Mouse (Mus musculus) liver, embryonic 15.5 days (tissue): ENCODE results near the gene Mrpl48. TPM values are rescaled to one million over a fixed set of nuclear protein-coding genes. Genes with fewer than 3 reads are reported as not detected.
A peak's percentile ranks its signal among the peaks of the same experiment; 100 is the strongest.

Source experiments
- ATAC-seq: fragments of 200-750 bp; cut with Nextera tagmentation; 2 replicates; pipeline ENCODE4 v1.8.0; 2017; ENCODE audit warnings: moderate number of reproducible peaks, mild to moderate bottlenecking, moderate library complexity; ENCODE audit not compliant: insufficient read depth
- H3K27ac ChIP-seq: fragments of 300-500 bp; sonication (generic); replicated peaks from 2 replicates; pipeline ENCODE4 v1.5.1; 2015; ENCODE audit warnings: mild to moderate bottlenecking, inconsistent platforms
- H3K27me3 ChIP-seq: fragments of 300-500 bp; sonication (generic); 2 replicates; pipeline ENCODE4 v1.6.1; 2015; ENCODE audit warnings: mild to moderate bottlenecking, inconsistent platforms
- H3K36me3 ChIP-seq: fragments of 300-500 bp; sonication (generic); replicated peaks from 2 replicates; pipeline ENCODE4 v1.6.1; 2015; ENCODE audit warnings: moderate library complexity, mild to moderate bottlenecking, inconsistent platforms
- H3K4me1 ChIP-seq: fragments of 300-500 bp; sonication (generic); replicated peaks from 2 replicates; pipeline ENCODE4 v1.6.1; 2015; ENCODE audit warnings: inconsistent platforms
- H3K4me2 ChIP-seq: fragments of 300-500 bp; sonication (generic); 2 replicates; pipeline ENCODE4 v1.6.1; 2015; ENCODE audit warnings: moderate library complexity, mild to moderate bottlenecking, inconsistent platforms
- H3K4me3 ChIP-seq: fragments of 300-500 bp; sonication (generic); replicated peaks from 2 replicates; pipeline ENCODE4 v1.5.1; 2015; ENCODE audit warnings: mild to moderate bottlenecking, inconsistent platforms
- H3K9ac ChIP-seq: fragments of 300-500 bp; sonication (generic); 2 replicates; pipeline ENCODE4 v1.6.1; 2015; ENCODE audit warnings: moderate library complexity, mild to moderate bottlenecking, inconsistent platforms
- H3K9me3 ChIP-seq: fragments of 300-500 bp; sonication (generic); replicated peaks from 2 replicates; pipeline ENCODE4 v1.6.1; 2016; ENCODE audit warnings: inconsistent platforms
- WGBS: fragments of 180-500 bp; shearing (Covaris S2); methylation state at CpG from one replicate; pipeline ENCODE4 v1.1.7; 2015; ENCODE audit warnings: mixed read lengths; ENCODE audit not compliant: insufficient replicate concordance; 5-methylcytosine and 5-hydroxymethylcytosine counted together
- polyA plus RNA-seq: library from polyadenylated mRNA; unstranded; fragments of >200 nt; fragmentation: Nextera tagmentation; extraction: Ambion mirVana; gene quantifications from 2 replicates; pipeline ENCODE4 v1.2.1, GENCODE M21; 2015

Mrpl48 gene
- polyA plus RNA-seq, 1 experiment from 2014 or later = 41.3 TPM

DNA sequence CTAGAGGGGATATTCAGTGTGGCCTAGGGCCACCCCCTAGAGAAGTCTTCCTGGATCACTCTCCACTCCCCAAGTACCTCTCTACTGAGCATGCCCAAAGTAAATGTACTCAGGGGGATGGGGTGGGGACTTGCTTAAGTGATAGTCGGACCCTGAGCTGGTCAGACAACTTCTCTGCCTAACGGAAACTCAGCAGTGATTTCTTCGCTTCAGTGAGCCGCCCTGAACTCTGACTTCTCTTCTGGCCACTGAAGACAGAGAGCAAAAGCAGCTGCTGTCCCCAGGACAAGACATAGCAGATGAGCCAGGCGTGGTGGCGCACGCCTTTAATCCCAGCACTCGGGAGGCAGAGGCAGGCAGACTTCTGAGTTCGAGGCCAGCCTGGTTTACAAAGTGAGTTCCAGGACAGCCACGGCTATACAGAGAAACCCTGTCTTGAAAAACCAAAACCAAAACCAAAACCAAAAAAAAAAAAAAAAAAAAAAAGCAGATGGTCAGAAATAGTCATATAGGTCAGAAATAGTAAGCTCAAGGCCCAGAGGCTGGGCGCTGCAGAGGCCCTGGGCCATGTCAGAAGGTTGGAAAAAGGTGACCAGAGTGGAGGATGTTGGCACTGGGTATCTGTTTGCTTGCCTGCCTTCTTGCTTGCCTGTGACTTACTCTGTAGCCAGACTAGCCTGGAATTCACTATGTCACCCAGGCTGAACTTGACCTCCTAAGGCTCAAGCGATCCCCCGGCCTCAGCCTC, 103.2 kb downstream of the Mrpl48 start:
- no peak for ATAC-seq
- Histone ChIP-seq H3K27me3 (peaks cover 7% of the 10 kb centered on the region), H3K27ac (no peak overlapping the region), H3K36me3 (peaks cover 9% of the 10 kb centered on the region), H3K9ac (no peak overlapping the region), H3K4me2 (no peak overlapping the region), H3K9me3 (no peaks in the 10 kb centered on the region), H3K4me3 (no peak overlapping the region), H3K4me1 (peaks cover 55% of the 10 kb centered on the region)
- WGBS = 74% methylated on average over 13 of the region's 13 CpGs

DNA sequence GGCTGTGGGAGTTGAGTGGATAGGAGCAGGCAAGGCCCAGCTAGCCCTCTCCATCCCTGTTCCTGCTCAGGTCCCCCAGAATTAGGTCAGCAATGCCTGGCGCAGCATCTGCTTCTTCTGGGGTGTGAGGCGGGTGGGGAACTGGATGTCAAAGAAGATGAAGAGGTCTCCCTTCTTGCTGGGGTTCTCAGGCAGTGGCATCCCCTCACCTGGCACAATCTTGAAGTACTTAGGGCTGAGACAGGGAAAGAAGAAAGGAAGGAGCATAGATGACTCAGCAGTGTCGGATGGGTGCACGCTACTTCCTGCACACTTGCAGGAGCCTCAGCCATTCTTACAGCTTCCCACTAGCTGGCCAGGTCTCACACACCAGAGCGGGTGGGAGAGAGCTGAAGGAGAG, 105.0 kb downstream of the Mrpl48 start:
- 23% methylated on average over 5 of the region's 5 CpGs for WGBS
- peak; percentile 5 for ATAC-seq
- Histone ChIP-seq H3K27me3 (peaks cover 7% of the 10 kb centered on the region), H3K9me3 (no peaks in the 10 kb centered on the region), H3K36me3 (peaks cover 27% of the 10 kb centered on the region), H3K4me2 (no peak overlapping the region), H3K27ac (peak overlapping the region; percentile 85), H3K9ac (0 out of 2 replicates have a peak overlapping the region, but pooled peaks have one; percentile 8), H3K4me1 (peaks cover 73% of the 10 kb centered on the region), H3K4me3 (no peak overlapping the region)

DNA sequence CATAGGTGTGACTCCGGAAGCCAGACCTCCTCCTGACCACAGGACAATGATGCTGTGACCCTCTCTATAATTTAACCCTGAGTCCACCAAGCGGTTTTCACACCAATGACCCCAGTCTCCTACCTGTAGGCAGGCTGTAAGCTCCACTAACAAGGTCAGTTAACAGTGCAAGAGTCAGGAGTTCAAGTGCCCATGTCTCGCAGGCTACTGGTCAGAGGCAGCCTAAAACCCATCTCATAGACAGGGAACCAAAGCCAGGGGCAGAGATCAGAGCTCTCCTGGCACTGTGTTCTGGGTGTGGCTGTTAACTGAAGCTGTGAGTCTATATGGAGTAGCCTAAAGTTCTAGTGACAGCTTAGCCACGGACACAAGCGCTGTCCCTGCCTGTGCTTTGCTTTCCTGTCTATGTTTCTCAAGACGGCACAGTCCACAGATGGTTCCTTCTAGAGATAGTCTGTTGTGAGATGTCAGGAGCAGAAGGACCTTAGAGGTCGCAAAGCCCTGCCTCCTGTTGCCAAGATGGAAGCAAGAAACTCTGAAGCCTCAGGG, 105.7 kb downstream of the Mrpl48 start:
- Histone ChIP-seq H3K27ac (peak overlapping the region; percentile 85), H3K4me2 (no peak overlapping the region), H3K9ac (peak overlapping the region; percentile 8; the same call in 1 of the 2 replicates), H3K36me3 (peaks cover 33% of the 10 kb centered on the region), H3K9me3 (no peaks in the 10 kb centered on the region), H3K4me1 (peaks cover 79% of the 10 kb centered on the region), H3K27me3 (peaks cover 2% of the 10 kb centered on the region; the same call in 1 of the 2 replicates), H3K4me3 (no peak overlapping the region)
- 43% methylated on average over 7 of the region's 7 CpGs for WGBS
- peak; percentile 17 for ATAC-seq

DNA sequence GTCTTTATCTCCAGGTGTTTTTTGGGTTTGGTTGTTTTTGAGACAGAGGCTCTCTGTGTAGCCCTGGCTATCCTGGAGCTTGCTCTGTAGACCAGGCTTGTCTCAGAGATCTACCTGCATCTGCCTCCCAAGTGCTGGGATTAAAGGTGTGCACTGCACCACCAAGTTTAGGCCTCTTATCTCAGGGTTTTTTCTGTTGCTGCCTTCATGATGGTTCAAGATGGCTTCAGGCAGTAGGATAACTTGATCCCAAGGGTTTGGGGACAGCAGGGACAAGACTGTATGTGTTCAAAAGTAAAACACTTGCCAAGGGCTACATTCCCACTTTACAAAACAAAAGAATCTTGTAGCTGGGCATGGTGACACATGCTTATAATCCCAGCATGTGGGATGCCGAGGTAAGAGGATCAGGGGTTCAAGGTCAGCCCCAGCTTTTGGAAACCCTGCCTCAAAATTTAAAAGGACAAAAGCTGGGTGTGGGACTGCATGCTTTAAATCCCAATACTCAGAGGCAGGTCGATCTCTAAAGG, 106.2 kb downstream of the Mrpl48 start:
- Histone ChIP-seq H3K9me3 (no peaks in the 10 kb centered on the region), H3K9ac (0 out of 2 replicates have a peak overlapping the region, but pooled peaks have one; percentile 8), H3K4me3 (no peak overlapping the region), H3K27ac (peak overlapping the region; percentile 85), H3K36me3 (peaks cover 39% of the 10 kb centered on the region), H3K27me3 (no peaks in the 10 kb centered on the region), H3K4me2 (no peak overlapping the region), H3K4me1 (peaks cover 84% of the 10 kb centered on the region)
- WGBS = 48% methylated on average over 2 of the region's 2 CpGs
- no peak for ATAC-seq

DNA sequence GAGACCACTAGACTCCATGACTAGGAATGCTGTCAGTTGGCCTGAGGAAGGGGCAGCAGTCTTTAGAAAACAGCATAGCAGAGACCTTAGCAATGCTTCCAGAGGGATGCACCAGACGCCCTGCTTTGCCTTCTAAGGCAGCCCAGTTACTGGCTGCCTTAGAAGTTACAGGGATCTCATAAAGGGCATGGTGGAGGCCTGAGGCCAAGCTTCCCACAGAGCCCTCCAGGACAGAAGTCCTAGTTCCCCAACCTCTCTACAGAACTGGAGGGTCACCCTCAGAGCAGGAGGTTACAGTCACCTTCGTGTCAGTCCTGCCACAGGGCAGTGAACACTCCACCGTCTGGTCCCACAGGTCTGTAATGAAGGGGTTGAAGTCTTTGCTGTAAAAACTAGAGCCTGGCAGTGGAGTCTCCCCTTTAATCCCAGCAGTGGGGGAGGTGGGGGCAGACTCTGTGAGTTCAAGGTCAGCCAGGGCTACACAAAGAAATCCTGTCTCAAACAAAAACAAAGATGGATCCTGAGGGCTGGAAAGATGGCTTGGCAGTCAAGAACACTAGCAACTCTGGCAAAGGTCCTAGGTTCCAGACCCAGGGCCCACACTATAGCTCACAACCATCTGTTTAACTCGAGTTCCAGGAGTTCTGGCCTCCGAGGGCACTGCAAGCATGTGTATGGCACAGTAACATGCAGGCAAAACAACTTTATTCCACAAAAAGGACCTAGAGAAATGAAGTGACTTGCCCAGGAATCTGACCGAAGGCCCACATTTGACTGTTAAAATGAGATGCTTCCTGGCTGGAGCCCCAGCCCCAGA, 106.9 kb downstream of the Mrpl48 start:
- WGBS = 52% methylated on average over 6 of the region's 6 CpGs
- Histone ChIP-seq H3K27ac (peak overlapping the region; percentile 85), H3K4me3 (no peak overlapping the region), H3K4me1 (peaks cover 91% of the 10 kb centered on the region), H3K27me3 (no peaks in the 10 kb centered on the region), H3K36me3 (peaks cover 45% of the 10 kb centered on the region), H3K9me3 (no peaks in the 10 kb centered on the region), H3K9ac (peak overlapping the region; percentile 3; the same call in 1 of the 2 replicates), H3K4me2 (no peak overlapping the region)
- peak; percentile 17 for ATAC-seq

DNA sequence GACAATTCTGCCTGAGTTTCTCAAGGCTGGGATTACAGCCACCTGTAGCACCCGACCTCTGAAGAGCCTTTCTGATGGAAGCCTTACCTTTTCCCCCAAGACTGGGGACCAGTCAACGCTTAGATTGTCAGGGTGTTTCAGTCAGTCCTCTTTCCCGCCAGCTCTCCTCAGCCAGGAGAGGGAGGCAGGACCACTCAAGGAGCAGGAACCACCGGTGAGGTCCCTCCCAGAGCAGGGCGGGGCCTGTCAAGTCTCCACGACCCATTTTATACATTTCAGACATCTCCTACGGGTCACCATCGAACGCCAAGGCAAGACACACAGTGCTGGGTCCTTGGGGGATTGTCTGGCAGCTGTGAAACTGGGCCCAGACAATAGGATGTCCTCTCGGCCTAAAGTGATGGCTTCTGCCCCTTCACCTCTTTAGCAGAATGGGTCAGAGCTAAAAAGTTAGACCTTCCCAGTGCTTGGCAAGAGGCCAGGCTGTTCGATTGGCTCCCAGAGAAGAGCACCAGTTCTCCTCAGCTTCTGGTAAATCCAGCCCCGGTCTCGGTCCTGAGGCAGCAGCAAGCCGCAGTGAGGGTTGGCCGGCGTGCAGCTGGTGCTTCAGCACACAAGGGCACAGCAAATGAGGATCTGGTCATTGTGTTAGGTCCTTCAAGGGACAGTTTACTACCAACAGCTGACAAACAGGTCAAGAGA, 107.7 kb downstream of the Mrpl48 start:
- ATAC-seq = no peak
- WGBS = 62% methylated on average over 16 of the region's 16 CpGs
- Histone ChIP-seq H3K36me3 (peaks cover 54% of the 10 kb centered on the region), H3K4me2 (no peak overlapping the region), H3K9me3 (no peaks in the 10 kb centered on the region), H3K4me3 (no peak overlapping the region), H3K4me1 (peaks cover 98% of the 10 kb centered on the region), H3K27me3 (no peaks in the 10 kb centered on the region), H3K9ac (no peak overlapping the region), H3K27ac (peak overlapping the region; percentile 85)

DNA sequence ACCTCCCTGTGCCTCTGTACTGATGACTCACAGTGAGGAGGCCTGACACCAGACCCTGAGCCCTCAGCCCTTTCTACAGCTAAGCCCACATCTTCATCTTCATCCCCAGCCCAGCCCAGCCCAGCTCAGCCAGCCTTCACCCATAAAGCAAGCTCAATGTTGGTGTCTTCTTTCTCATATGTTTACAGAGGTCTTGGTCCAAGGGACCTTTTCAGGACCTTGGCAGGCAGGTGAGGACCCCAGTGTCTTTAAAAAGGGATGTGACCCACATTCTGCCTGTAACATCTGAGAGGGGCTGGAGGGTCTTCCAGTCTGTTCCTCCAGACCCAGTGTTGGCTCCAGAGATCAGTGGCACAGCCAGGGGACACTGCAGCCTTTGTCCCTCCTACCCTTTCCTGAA, 108.6 kb downstream of the Mrpl48 start:
- Histone ChIP-seq H3K4me1 (peaks cover 99% of the 10 kb centered on the region), H3K4me2 (no peak overlapping the region), H3K36me3 (peaks cover 63% of the 10 kb centered on the region), H3K27me3 (no peaks in the 10 kb centered on the region), H3K9ac (no peak overlapping the region), H3K9me3 (no peaks in the 10 kb centered on the region), H3K4me3 (no peak overlapping the region), H3K27ac (peak overlapping the region; percentile 85)
- ATAC-seq = no peak

DNA sequence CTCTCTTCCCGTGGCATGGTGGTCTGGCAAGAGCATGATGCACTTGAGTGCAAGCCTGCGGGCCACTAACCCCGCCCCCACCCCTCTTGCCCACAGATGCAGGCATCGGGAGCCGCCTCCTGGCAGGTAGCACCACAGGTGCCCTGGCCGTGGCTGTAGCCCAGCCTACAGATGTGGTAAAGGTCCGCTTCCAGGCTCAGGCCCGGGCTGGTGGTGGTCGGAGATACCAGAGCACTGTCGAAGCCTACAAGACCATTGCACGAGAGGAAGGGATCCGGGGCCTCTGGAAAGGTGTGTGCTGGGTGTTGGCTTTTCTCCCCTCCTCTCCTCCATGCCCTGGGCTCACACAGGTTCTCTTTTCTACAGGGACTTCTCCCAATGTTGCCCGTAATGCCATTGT, 110.1 kb downstream of the Mrpl48 start:
- Histone ChIP-seq H3K9ac (no peak overlapping the region), H3K4me3 (0 out of 2 replicates have a peak overlapping the region, but pooled peaks have one; percentile 79), H3K27ac (peak overlapping the region; percentile 93; the same call in 1 of the 2 replicates), H3K9me3 (no peaks in the 10 kb centered on the region), H3K4me2 (peak overlapping the region; percentile 93), H3K36me3 (peaks cover 69% of the 10 kb centered on the region), H3K4me1 (peaks cover 85% of the 10 kb centered on the region), H3K27me3 (no peaks in the 10 kb centered on the region)
- ATAC-seq = no peak
- 88% methylated on average over 13 of the region's 13 CpGs for WGBS

DNA sequence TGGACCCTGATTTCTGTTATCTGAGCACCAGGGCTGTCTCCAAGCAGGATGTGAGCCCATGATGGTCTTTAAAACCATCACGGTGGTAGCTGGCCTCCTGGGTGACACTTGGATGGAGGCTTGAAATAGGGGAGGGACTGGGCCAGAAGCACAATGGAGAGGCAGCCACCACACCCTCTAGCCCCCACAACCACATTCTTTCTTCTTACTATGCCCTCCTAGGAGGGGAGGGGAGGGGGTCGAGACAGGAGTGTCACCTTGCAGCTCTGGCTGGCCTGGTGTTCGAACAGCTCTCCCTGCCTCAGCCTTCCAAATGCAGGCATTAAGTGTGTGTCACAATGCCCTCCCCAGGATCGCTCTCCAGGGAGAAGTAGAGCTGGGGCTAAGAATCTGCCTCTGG, 110.7 kb downstream of the Mrpl48 start:
- H3K27me3 ChIP-seq = no peaks in the 10 kb centered on the region
- no peak for ATAC-seq
- peak overlapping the region; percentile 79 for H3K4me3 ChIP-seq
- peak overlapping the region; percentile 93 for H3K4me2 ChIP-seq
- WGBS = 91% methylated on average over 4 of the region's 4 CpGs
- peaks cover 85% of the 10 kb centered on the region for H3K4me1 ChIP-seq
- H3K9me3 ChIP-seq = no peaks in the 10 kb centered on the region
- peaks cover 69% of the 10 kb centered on the region for H3K36me3 ChIP-seq
- H3K27ac ChIP-seq = peak overlapping the region; percentile 93
- 0 out of 2 replicates have a peak overlapping the region, but pooled peaks have one; percentile 90 for H3K9ac ChIP-seq

DNA sequence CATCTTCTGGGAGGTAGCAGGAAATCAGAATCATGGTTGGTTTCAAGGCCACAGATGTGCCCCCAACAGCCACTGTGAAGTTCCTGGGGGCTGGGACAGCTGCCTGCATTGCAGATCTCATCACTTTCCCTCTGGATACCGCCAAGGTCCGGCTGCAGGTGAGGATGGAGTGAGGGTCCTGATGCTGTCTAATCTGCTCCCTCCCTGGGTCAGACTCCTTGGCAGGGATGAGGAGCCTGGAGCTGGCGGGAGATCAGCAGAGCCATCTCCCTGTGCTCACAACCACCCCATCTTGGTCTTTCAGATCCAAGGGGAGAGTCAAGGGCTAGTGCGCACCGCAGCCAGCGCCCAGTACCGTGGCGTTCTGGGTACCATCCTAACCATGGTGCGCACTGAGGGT, 111.3 kb downstream of the Mrpl48 start:
- H3K4me1 ChIP-seq = peaks cover 85% of the 10 kb centered on the region
- peak overlapping the region; percentile 93 for H3K27ac ChIP-seq
- peak overlapping the region; percentile 90; the same call in 1 of the 2 replicates for H3K9ac ChIP-seq
- H3K4me3 ChIP-seq = peak overlapping the region; percentile 79
- H3K36me3 ChIP-seq = peaks cover 69% of the 10 kb centered on the region
- WGBS = 97% methylated on average over 9 of the region's 9 CpGs
- H3K4me2 ChIP-seq = peak overlapping the region; percentile 93
- H3K9me3 ChIP-seq = no peaks in the 10 kb centered on the region
- no peak for ATAC-seq
- H3K27me3 ChIP-seq = no peaks in the 10 kb centered on the region
